Mouse (Mus musculus) spleen, postnatal 36 days (tissue): ENCODE data around the gene Bsx.

Experiments
- DNase-seq, 2 experiments: peaks; one replicate each; pipeline ENCODE4 v3.0.0; 2022; ENCODE audit warnings: low spot score in 2 of 2, mixed read lengths in 1 of 2

The Bsx gene

DNA sequence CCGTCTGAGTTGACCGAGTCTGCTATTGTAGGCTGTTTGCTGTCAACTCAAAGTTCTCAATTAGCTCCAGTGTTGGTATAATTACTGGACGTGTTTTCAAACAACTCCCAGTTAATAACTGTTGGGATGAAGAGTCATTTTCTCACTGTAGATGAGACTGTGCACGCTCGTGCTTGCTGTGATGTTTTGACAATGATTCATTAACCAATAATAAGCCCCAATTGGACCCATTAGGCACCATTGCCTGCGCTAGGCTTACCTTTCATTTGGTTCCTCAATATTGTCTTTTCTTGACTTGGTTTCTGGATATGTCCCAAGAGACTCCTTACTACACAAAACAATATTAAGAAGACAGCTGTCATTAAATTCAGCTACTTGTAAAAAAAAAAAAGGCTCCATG is 18.5 kb downstream of the Bsx start:
- no peak for DNase-seq

DNA sequence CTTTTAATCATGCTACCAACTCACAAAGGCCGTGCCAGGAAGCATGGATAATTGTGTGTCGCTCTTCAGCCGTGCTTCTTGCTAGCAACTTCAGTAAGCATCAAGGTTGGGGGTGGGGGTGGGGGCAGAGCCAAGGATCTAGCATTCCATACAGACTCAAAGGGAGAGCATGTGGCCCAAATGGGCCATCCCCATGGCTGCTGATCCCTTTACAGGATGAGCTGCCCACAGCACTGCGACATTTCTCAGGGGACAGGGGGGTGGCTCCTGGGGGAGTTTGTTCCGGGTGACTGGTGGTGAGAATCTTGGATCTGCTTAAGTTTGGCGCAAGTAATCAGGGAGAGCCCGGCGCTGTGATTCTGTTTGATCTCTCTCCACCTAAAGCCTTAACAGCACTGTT is 33.5 kb downstream of the Bsx start:
- DNase-seq: no peak

DNA sequence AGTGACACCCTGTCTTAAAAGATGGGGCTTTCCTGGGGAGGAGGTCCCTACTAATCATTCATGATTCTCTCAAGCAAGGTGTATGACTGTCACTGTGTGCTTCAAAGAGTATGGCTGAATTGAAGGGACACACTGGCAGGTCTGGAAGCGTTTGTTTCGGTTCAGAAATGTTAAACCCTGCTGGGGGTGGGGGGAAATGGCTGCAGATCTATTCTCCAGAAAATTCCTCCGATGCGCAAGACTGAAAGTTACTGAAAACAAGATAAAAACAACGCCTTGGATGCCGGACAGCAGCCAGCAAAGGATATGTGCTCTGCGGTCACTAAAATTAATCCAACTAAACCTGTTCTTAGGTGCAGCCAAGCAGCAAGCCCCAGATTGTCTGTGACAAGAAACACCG is 34.5 kb downstream of the Bsx start:
- no peak for DNase-seq

DNA sequence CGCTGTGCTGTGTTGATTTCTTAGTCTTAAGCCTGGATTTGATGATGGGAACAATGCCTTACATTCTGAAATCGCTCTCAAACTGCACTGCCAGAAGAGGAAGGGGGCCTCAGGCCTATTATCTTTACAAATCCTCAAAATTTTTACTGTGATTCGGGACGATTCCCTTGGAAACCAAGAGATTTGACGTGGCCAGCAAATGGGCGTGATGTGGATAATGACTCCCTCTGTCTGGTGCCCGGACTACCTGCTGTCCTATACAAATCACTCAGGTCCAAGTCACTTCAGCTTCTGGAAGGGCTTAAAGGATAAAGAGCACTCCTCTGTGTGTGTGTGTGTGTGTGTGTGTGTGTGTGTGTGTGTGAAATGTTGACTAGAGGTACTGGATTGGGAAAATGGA is 35.0 kb downstream of the Bsx start:
- no peak for DNase-seq

DNA sequence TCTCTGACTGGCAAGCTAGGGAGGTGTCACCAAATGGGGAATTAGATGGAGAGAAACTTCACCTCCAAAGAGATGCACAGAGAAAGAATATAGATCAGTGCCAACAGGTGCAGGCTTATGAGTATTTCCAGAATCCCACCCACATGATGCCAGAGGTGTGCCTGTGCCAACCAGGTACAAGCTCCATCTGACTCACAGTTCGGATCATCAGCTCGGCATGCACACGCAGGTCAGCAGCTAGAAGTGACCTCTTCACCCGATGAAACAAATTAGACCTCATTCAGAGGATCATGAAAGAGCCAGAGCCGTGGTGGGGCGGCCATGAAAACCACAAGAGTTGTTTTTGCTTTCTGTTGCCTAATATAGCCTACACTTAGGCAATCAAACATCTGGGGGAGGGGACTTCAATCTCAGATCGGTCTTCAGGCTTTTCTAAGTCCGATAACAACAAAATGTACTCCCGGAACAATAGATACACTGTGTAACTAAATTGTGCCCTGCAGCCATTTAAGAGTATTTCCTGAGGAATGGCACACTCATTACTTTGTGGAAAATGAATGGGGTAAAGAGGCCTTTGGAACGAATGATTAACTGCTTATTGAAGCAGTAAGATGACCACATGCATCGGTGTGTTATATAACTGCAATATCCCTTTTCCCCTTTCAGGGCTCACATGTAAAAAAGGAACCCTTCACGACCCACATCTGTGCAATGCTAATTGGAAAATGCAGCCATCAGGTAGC is 44.1 kb downstream of the Bsx start:
- DNase-seq: no peak

- DNase-seq: no peak
These were observed 53.5 kb downstream of the Bsx start for GRCm38 (mm10) chr9:40927351-40927980.
